Mouse (Mus musculus) spleen, embryonic (tissue): ENCODE results near the gene Tmem185b.

Experiments
- CTCF ChIA-PET: fragments of 350-600 bp; sonication (Branson Sonifier 250); formaldehyde crosslinking; loops from one replicate; lab custom pipeline; 2022; lab: Charles Lee

The Tmem185b gene

GRCm38 (mm10) chr1:119502729-119503128 is 23.2 kb upstream of the Tmem185b start:
- CTCF ChIA-PET: interaction anchor here (0.7 kb wide), 1 partner anchor 1972 kb away, joined by 5 read pairs; no protein-coding TSS in a partner anchor

GRCm38 (mm10) chr1:119503181-119503580 is 22.8 kb upstream of the Tmem185b start:
- CTCF ChIA-PET: no interaction called here

GRCm38 (mm10) chr1:119503808-119504207 is 22.2 kb upstream of the Tmem185b start:
- CTCF ChIA-PET: no interaction called here

- CTCF ChIA-PET: interaction anchor here (0.6 kb wide), 1 partner anchor 143 kb away, joined by 5 read pairs; no protein-coding TSS in a partner anchor
These were observed 21.5 kb upstream of the Tmem185b start, which contains the start of gene Ralb for GRCm38 (mm10) chr1:119504260-119505062. Ralb (minus strand) TSS chr1:119504794.

GRCm38 (mm10) chr1:119505951-119506350 is 20.0 kb upstream of the Tmem185b start:
- CTCF ChIA-PET: no interaction called here

GRCm38 (mm10) chr1:119508548-119508947 is 17.4 kb upstream of the Tmem185b start:
- CTCF ChIA-PET: no interaction called here

GRCm38 (mm10) chr1:119509474-119509873 is 16.5 kb upstream of the Tmem185b start:
- CTCF ChIA-PET: no interaction called here

GRCm38 (mm10) chr1:119510409-119510808 is 15.6 kb upstream of the Tmem185b start:
- CTCF ChIA-PET: no interaction called here

- CTCF ChIA-PET: no interaction called here
These were observed 15.1 kb upstream of the Tmem185b start for GRCm38 (mm10) chr1:119510857-119511256.

GRCm38 (mm10) chr1:119518060-119518459 is 7.9 kb upstream of the Tmem185b start:
- CTCF ChIA-PET: interaction anchor here (0.6 kb wide), 1 partner anchor 298 kb away, joined by 5 read pairs; no protein-coding TSS in a partner anchor

- CTCF ChIA-PET: no interaction called here
These were observed 7.2 kb upstream of the Tmem185b start for GRCm38 (mm10) chr1:119518786-119519185.

GRCm38 (mm10) chr1:119519286-119519685 is 6.7 kb upstream of the Tmem185b start:
- CTCF ChIA-PET: no interaction called here

GRCm38 (mm10) chr1:119521029-119521428 is 4.9 kb upstream of the Tmem185b start:
- CTCF ChIA-PET: no interaction called here

GRCm38 (mm10) chr1:119521681-119522080 is 4.3 kb upstream of the Tmem185b start:
- CTCF ChIA-PET: no interaction called here

- CTCF ChIA-PET: no interaction called here
These were observed 3.2 kb upstream of the Tmem185b start for GRCm38 (mm10) chr1:119522726-119523125.

GRCm38 (mm10) chr1:119523369-119523768 is 2.6 kb upstream of the Tmem185b start:
- CTCF ChIA-PET: no interaction called here

GRCm38 (mm10) chr1:119523826-119524225 is 2.1 kb upstream of the Tmem185b start:
- CTCF ChIA-PET: no interaction called here

- CTCF ChIA-PET: interaction anchor here (1.1 kb wide), 1 partner anchor 9 kb away, joined by 10 read pairs; no protein-coding TSS in a partner anchor
These were observed 936 bp upstream of the Tmem185b start for GRCm38 (mm10) chr1:119525004-119525444.

GRCm38 (mm10) chr1:119530941-119531340 is 5.0 kb downstream of the Tmem185b start:
- CTCF ChIA-PET: no interaction called here

GRCm38 (mm10) chr1:119532165-119532564 is 6.2 kb downstream of the Tmem185b start:
- CTCF ChIA-PET: no interaction called here

- CTCF ChIA-PET: no interaction called here
These were observed 7.3 kb downstream of the Tmem185b start for GRCm38 (mm10) chr1:119533093-119533805.

- CTCF ChIA-PET: interaction anchor here (1.0 kb wide), 1 partner anchor 9 kb away, joined by 10 read pairs; the partner anchor contains the start of gene Tmem185b
These were observed 8.4 kb downstream of the Tmem185b start for GRCm38 (mm10) chr1:119534341-119534740.
